Mouse (Mus musculus): ENCODE measurements around the gene Rslcan18. TPM values are rescaled to one million over a fixed set of nuclear protein-coding genes. Genes with fewer than 3 reads are reported as not detected.

Gene Rslcan18
- polyA plus RNA-seq, 1 experiment from 2014 or later = 0.10 TPM

DNA sequence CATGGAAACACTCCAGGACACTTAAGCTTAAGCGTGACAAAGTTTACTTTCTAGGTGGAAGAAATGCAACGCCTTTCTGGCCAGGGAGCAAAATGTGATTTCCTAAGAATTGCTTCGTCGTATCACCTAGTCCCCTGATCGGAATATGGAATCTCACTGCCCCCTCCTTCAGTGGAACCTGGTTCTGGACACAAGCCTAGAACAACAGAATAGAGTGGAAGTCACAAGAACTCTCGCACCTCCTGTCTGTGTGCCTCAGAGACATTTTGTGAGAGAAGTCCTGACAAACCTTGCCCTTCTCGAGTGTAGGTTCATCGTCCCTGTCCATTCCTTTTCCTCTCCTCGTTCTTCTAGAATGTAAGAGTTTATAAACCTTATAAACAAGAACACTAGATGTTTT, 8.4 kb downstream of the Rslcan18 start:
- no peaks in the 10 kb centered on the region for H3K9me3 ChIP-seq (ENCODE audit: control insufficient read depth, low read length)
- peak overlapping the region; percentile 71 for H3K4me2 ChIP-seq (ENCODE audit: low read length)
- peak overlapping the region; percentile 66 for H3K4me3 ChIP-seq (replicated peaks; ENCODE audit: low read length)
- no peaks in the 10 kb centered on the region for H3K27me3 ChIP-seq (replicated peaks; ENCODE audit: control insufficient read depth, insufficient read depth, low read length)
- peak overlapping the region; percentile 56 for H3K9ac ChIP-seq (replicated peaks; ENCODE audit: low read depth, low read length)
- no peak overlapping the region for H3K27ac ChIP-seq (ENCODE audit: low read length)
- H3K36me3 ChIP-seq (ENCODE audit: control insufficient read depth, insufficient read depth) = no peaks in the 10 kb centered on the region
- no peak for ATAC-seq
- peaks cover 6% of the 10 kb centered on the region for H3K4me1 ChIP-seq (replicated peaks; ENCODE audit: control insufficient read depth, insufficient read depth, low read length)
- 67% methylated on average over 9 of the region's 9 CpGs for WGBS

DNA sequence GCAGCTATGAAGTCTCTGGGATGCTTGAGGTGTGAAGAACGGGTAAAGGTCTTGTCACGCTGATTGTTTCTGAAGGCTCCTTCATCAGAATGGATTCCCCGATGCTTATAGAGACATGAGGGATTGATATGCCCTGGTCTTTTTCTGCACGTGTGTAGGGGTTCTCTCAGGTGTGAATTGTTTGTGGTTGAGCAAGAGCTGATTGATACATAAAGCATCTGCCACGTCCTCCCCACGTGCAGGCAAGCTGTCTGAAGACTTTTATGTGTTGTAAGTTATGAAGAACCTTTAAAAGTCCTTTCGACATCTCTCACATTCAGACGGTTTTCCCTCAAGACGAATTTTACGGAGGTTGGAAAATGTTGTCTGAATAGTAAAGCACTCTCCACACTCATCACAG, 18.2 kb downstream of the Rslcan18 start, which contains the start of gene Zfp708:
Zfp708 (minus strand) TSS at position 101 of the 400 bp plus-strand sequence.
- no peaks in the 10 kb centered on the region for H3K4me1 ChIP-seq (replicated peaks; ENCODE audit: control insufficient read depth, insufficient read depth, low read length)
- no peak within 1 kb of the TSS for H3K4me3 ChIP-seq (replicated peaks; ENCODE audit: low read length)
- no peak within 1 kb of the TSS for H3K4me2 ChIP-seq (ENCODE audit: low read length)
- no peak within 1 kb of the TSS for H3K27ac ChIP-seq (ENCODE audit: low read length)
- H3K27me3 ChIP-seq (replicated peaks; ENCODE audit: control insufficient read depth, insufficient read depth, low read length) = no peaks in the 10 kb centered on the region
- no peaks in the 10 kb centered on the region for H3K9me3 ChIP-seq (ENCODE audit: control insufficient read depth, low read length)
- WGBS = 91% methylated on average over 10 of the region's 10 CpGs
- no peaks in the 10 kb centered on the region for H3K36me3 ChIP-seq (ENCODE audit: control insufficient read depth, insufficient read depth)
- no peak for ATAC-seq
- H3K9ac ChIP-seq (replicated peaks; ENCODE audit: low read depth, low read length) = no peak within 1 kb of the TSS

DNA sequence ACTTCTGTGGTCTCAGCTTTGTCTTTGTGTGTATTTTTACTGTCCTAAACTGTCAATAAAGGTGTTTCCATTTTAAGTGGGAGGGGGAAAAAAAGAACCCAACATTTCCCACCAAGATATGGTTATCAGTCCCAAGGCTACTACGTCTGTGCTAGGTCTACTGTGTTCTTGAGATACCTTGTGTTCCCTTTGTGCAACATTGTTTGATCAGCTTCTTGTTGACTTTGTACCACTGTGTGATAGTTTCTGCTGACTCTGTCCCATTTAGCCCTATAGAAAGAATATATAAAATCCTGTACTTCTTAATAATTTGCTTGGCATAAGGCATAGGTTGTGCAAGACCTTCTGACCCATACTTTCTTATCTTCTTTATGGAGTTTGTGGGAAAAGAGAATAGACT, 25.9 kb downstream of the Rslcan18 start:
- no peak for ATAC-seq
- WGBS = 87% methylated on average over 1 of the region's 1 CpGs
- no peak overlapping the region for H3K4me3 ChIP-seq (replicated peaks; ENCODE audit: low read length)
- no peak overlapping the region for H3K4me2 ChIP-seq (ENCODE audit: low read length)
- H3K36me3 ChIP-seq (ENCODE audit: control insufficient read depth, insufficient read depth) = no peaks in the 10 kb centered on the region
- no peak overlapping the region for H3K27ac ChIP-seq (ENCODE audit: low read length)
- no peaks in the 10 kb centered on the region for H3K27me3 ChIP-seq (replicated peaks; ENCODE audit: control insufficient read depth, insufficient read depth, low read length)
- no peaks in the 10 kb centered on the region for H3K4me1 ChIP-seq (replicated peaks; ENCODE audit: control insufficient read depth, insufficient read depth, low read length)
- H3K9me3 ChIP-seq (ENCODE audit: control insufficient read depth, low read length) = no peaks in the 10 kb centered on the region
- H3K9ac ChIP-seq (replicated peaks; ENCODE audit: low read depth, low read length) = no peak overlapping the region

DNA sequence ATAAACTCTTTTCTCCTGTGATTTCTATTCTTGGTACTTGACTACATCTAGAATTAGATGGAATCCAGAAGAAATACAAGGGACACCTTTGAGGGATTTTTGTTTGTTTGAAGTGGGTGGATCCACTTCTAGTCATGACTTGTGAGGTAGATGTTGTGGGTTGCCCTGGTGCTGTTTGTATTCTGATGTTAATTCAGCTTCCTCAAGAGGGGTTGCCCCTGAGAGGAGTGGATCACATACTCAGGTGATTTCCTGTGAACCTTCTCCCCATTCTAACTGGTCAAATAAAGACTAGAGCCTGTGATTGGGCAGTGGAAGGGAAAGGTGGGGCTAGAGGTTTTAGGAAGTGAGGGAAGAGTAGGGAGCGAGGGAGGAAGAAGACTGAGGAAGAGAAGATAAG, 34.1 kb downstream of the Rslcan18 start:
- no peak overlapping the region for H3K27ac ChIP-seq (ENCODE audit: low read length)
- H3K27me3 ChIP-seq (replicated peaks; ENCODE audit: control insufficient read depth, insufficient read depth, low read length) = no peaks in the 10 kb centered on the region
- no peak for ATAC-seq
- H3K9me3 ChIP-seq (ENCODE audit: control insufficient read depth, low read length) = no peaks in the 10 kb centered on the region
- peak overlapping the region; percentile 75 for H3K4me3 ChIP-seq (replicated peaks; ENCODE audit: low read length)
- H3K9ac ChIP-seq (replicated peaks; ENCODE audit: low read depth, low read length) = no peak overlapping the region; the same call in 1 of the 2 replicates
- H3K4me2 ChIP-seq (ENCODE audit: low read length) = peak overlapping the region; percentile 77
- H3K36me3 ChIP-seq (ENCODE audit: control insufficient read depth, insufficient read depth) = 0 out of 2 replicates have a peak, but pooled peaks cover 3% of the 10 kb centered on the region
- H3K4me1 ChIP-seq (replicated peaks; ENCODE audit: control insufficient read depth, insufficient read depth, low read length) = peaks cover 11% of the 10 kb centered on the region
- WGBS = 89% methylated on average over 1 of the region's 1 CpGs

- Histone ChIP-seq H3K4me3 (replicated peaks; ENCODE audit: low read length) (peak overlapping the region; percentile 75), H3K36me3 (ENCODE audit: control insufficient read depth, insufficient read depth) (0 out of 2 replicates have a peak, but pooled peaks cover 6% of the 10 kb centered on the region), H3K9ac (replicated peaks; ENCODE audit: low read depth, low read length) (peak overlapping the region; percentile 74), H3K4me2 (ENCODE audit: low read length) (peak overlapping the region; percentile 77), H3K27ac (ENCODE audit: low read length) (peak overlapping the region; percentile 71), H3K9me3 (ENCODE audit: control insufficient read depth, low read length) (peaks cover 2% of the 10 kb centered on the region; the same call in 1 of the 2 replicates), H3K4me1 (replicated peaks; ENCODE audit: control insufficient read depth, insufficient read depth, low read length) (peaks cover 11% of the 10 kb centered on the region), H3K27me3 (replicated peaks; ENCODE audit: control insufficient read depth, insufficient read depth, low read length) (no peaks in the 10 kb centered on the region)
- under 1% methylated on average over 24 of the region's 24 CpGs for WGBS
- ATAC-seq = peak; percentile 98
Observed at GRCm38 (mm10) chr13:67081142-67081713, 34.8 kb downstream of the Rslcan18 start.

GRCm38 (mm10) chr13:67077244-67077643, 38.8 kb downstream of the Rslcan18 start:
- WGBS = 93% methylated on average over 2 of the region's 2 CpGs
- no peak overlapping the region for H3K9ac ChIP-seq (replicated peaks; ENCODE audit: low read depth, low read length)
- no peak overlapping the region for H3K4me2 ChIP-seq (ENCODE audit: low read length)
- no peak overlapping the region for H3K4me3 ChIP-seq (replicated peaks; ENCODE audit: low read length)
- peaks cover 11% of the 10 kb centered on the region for H3K4me1 ChIP-seq (replicated peaks; ENCODE audit: control insufficient read depth, insufficient read depth, low read length)
- no peak for ATAC-seq
- H3K36me3 ChIP-seq (ENCODE audit: control insufficient read depth, insufficient read depth) = peaks cover 32% of the 10 kb centered on the region
- peaks cover 20% of the 10 kb centered on the region; the same call in 1 of the 2 replicates for H3K9me3 ChIP-seq (ENCODE audit: control insufficient read depth, low read length)
- no peaks in the 10 kb centered on the region for H3K27me3 ChIP-seq (replicated peaks; ENCODE audit: control insufficient read depth, insufficient read depth, low read length)
- H3K27ac ChIP-seq (ENCODE audit: low read length) = no peak overlapping the region

DNA sequence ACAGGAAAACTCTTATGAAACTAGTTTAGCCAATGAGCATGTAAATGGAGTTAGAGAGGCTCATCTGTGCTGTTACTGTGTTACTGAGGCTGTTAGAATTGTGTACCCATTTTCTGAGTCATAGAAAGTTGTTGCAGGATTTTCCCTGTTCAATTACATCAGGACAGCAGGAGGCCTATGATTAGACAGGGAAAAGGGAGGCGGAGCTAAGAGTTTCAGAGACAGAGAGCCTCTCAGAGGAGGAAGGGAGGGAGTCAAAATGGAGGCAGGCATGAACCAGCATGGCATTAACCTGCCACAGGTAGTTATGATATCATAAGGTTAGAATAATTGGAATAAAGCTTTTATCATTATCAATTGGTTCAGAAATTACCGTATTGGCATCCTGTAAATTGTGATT, 43.3 kb downstream of the Rslcan18 start:
- no peak overlapping the region for H3K4me3 ChIP-seq (replicated peaks; ENCODE audit: low read length)
- H3K4me2 ChIP-seq (ENCODE audit: low read length) = no peak overlapping the region
- ATAC-seq = no peak
- H3K4me1 ChIP-seq (replicated peaks; ENCODE audit: control insufficient read depth, insufficient read depth, low read length) = no peaks in the 10 kb centered on the region
- H3K9ac ChIP-seq (replicated peaks; ENCODE audit: low read depth, low read length) = no peak overlapping the region
- peaks cover 58% of the 10 kb centered on the region for H3K36me3 ChIP-seq (ENCODE audit: control insufficient read depth, insufficient read depth)
- peaks cover 39% of the 10 kb centered on the region for H3K9me3 ChIP-seq (ENCODE audit: control insufficient read depth, low read length)
- H3K27me3 ChIP-seq (replicated peaks; ENCODE audit: control insufficient read depth, insufficient read depth, low read length) = no peaks in the 10 kb centered on the region
- H3K27ac ChIP-seq (ENCODE audit: low read length) = no peak overlapping the region
- WGBS = 95% methylated on average over 2 of the region's 2 CpGs

DNA sequence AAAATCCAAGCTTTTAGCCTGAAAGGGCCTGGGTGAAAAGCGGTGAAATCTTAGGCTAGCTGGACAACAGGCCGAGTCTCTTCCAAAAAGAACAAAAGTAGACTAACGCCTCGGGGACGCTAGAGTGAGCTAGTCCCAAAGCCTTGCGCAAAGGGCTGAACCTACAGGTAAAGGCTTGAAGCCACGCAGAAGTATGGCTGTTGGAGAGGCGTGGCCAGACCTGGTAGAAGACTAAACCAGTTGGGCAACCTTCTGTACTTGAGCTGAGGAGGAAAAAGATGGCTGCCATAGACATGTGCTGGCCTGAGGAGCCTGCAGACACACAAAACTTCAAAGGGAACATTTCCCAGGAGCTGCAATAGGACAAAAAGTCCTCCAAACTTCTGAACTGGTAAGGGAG, 50.7 kb downstream of the Rslcan18 start:
- Histone ChIP-seq H3K36me3 (ENCODE audit: control insufficient read depth, insufficient read depth) (peaks cover 17% of the 10 kb centered on the region), H3K27me3 (replicated peaks; ENCODE audit: control insufficient read depth, insufficient read depth, low read length) (no peaks in the 10 kb centered on the region), H3K4me3 (replicated peaks; ENCODE audit: low read length) (no peak overlapping the region), H3K9ac (replicated peaks; ENCODE audit: low read depth, low read length) (no peak overlapping the region), H3K27ac (ENCODE audit: low read length) (no peak overlapping the region), H3K4me2 (ENCODE audit: low read length) (no peak overlapping the region), H3K9me3 (ENCODE audit: control insufficient read depth, low read length) (peaks cover 10% of the 10 kb centered on the region), H3K4me1 (replicated peaks; ENCODE audit: control insufficient read depth, insufficient read depth, low read length) (peaks cover 2% of the 10 kb centered on the region)
- no peak for ATAC-seq
- 85% methylated on average over 8 of the region's 8 CpGs for WGBS

- Histone ChIP-seq H3K27me3 (replicated peaks; ENCODE audit: control insufficient read depth, insufficient read depth, low read length) (no peaks in the 10 kb centered on the region), H3K4me3 (replicated peaks; ENCODE audit: low read length) (no peak overlapping the region), H3K4me2 (ENCODE audit: low read length) (no peak overlapping the region), H3K9ac (replicated peaks; ENCODE audit: low read depth, low read length) (no peak overlapping the region), H3K27ac (ENCODE audit: low read length) (no peak overlapping the region), H3K9me3 (ENCODE audit: control insufficient read depth, low read length) (peaks cover 3% of the 10 kb centered on the region; the same call in 1 of the 2 replicates), H3K36me3 (ENCODE audit: control insufficient read depth, insufficient read depth) (no peaks in the 10 kb centered on the region; the same call in 1 of the 2 replicates), H3K4me1 (replicated peaks; ENCODE audit: control insufficient read depth, insufficient read depth, low read length) (peaks cover 6% of the 10 kb centered on the region)
- no peak for ATAC-seq
- 68% methylated on average over 7 of the region's 7 CpGs for WGBS
Observed at GRCm38 (mm10) chr13:67062427-67062826, 53.6 kb downstream of the Rslcan18 start.
